Mouse (Mus musculus): ENCODE results near the gene Crip2.

Crip2 gene

GRCm38 (mm10) chr12:113131601-113132000, 8.4 kb upstream of the Crip2 start:
- no peak for DNase-seq (ENCODE audit: low read depth, low spot score)

- DNase-seq (ENCODE audit: low read depth, low spot score), result no peak
Measured at GRCm38 (mm10) chr12:113132567-113132966, 7.5 kb upstream of the Crip2 start.

GRCm38 (mm10) chr12:113133260-113133659, 6.8 kb upstream of the Crip2 start:
- DNase-seq (ENCODE audit: low read depth, low spot score), result no peak

- no peak for DNase-seq (ENCODE audit: low read depth, low spot score)
Measured at GRCm38 (mm10) chr12:113133861-113134403, 6.1 kb upstream of the Crip2 start.

- DNase-seq (ENCODE audit: low read depth, low spot score), result no peak
Measured at GRCm38 (mm10) chr12:113134502-113134901, 5.5 kb upstream of the Crip2 start.

- DNase-seq (ENCODE audit: low read depth, low spot score), result no peak
Measured at GRCm38 (mm10) chr12:113135401-113135800, 4.6 kb upstream of the Crip2 start.

GRCm38 (mm10) chr12:113136492-113137020, 3.5 kb upstream of the Crip2 start:
- no peak for DNase-seq (ENCODE audit: low read depth, low spot score)

- no peak for DNase-seq (ENCODE audit: low read depth, low spot score)
Measured at GRCm38 (mm10) chr12:113137260-113138213, 2.5 kb upstream of the Crip2 start.

GRCm38 (mm10) chr12:113138291-113138690, 1.7 kb upstream of the Crip2 start:
- no peak for DNase-seq (ENCODE audit: low read depth, low spot score)

- DNase-seq (ENCODE audit: low read depth, low spot score), result no peak
Measured at GRCm38 (mm10) chr12:113138901-113139864, 853 bp upstream of the Crip2 start.

- DNase-seq (ENCODE audit: low read depth, low spot score), result no peak
Measured at GRCm38 (mm10) chr12:113140616-113141411, 778 bp downstream of the Crip2 start.

- DNase-seq (ENCODE audit: low read depth, low spot score), result no peak
Measured at GRCm38 (mm10) chr12:113141531-113141973, 1.5 kb downstream of the Crip2 start.

- no peak for DNase-seq (ENCODE audit: low read depth, low spot score)
Measured at GRCm38 (mm10) chr12:113142021-113142975, 2.3 kb downstream of the Crip2 start.

- no peak for DNase-seq (ENCODE audit: low read depth, low spot score)
Measured at GRCm38 (mm10) chr12:113143164-113143563, 3.1 kb downstream of the Crip2 start.

- DNase-seq (ENCODE audit: low read depth, low spot score), result peak; percentile 56
Measured at GRCm38 (mm10) chr12:113144001-113144756, 4.1 kb downstream of the Crip2 start.

GRCm38 (mm10) chr12:113144886-113145285, 4.8 kb downstream of the Crip2 start:
- DNase-seq (ENCODE audit: low read depth, low spot score), result no peak

GRCm38 (mm10) chr12:113145591-113145990, 5.6 kb downstream of the Crip2 start:
- DNase-seq (ENCODE audit: low read depth, low spot score), result no peak

- peak; percentile 85 for DNase-seq (ENCODE audit: low read depth, low spot score)
Measured at GRCm38 (mm10) chr12:113146112-113147057, 6.3 kb downstream of the Crip2 start, which contains the start of gene Crip1. Crip1 (plus strand) TSS chr12:113146316.

All from A20 (cell line).